Mouse (Mus musculus) stomach, embryonic 15.5 days (tissue): ENCODE results near the gene Pepd. TPM values are rescaled to one million over a fixed set of nuclear protein-coding genes. Genes with fewer than 3 reads are reported as not detected.

Experiments
- ATAC-seq: fragments of 200-750 bp; cut with Nextera tagmentation; 2 replicates; pipeline ENCODE4 v1.8.0; 2017; ENCODE audit warnings: low read depth, moderate number of reproducible peaks, moderate TSS enrichment; ENCODE audit not compliant: insufficient read depth, low FRiP score
- H3K27ac ChIP-seq: fragments of 300-500 bp; sonication (generic); 2 replicates; pipeline ENCODE4 v1.5.1; 2015; ENCODE audit warnings: mild to moderate bottlenecking, inconsistent platforms
- H3K27me3 ChIP-seq: fragments of 300-500 bp; sonication (generic); replicated peaks from 2 replicates; pipeline ENCODE4 v1.6.1; 2015; ENCODE audit warnings: inconsistent platforms
- H3K36me3 ChIP-seq: fragments of 300-500 bp; sonication (generic); 2 replicates; pipeline ENCODE4 v1.6.1; 2015; ENCODE audit warnings: inconsistent platforms
- H3K4me1 ChIP-seq: fragments of 300-500 bp; sonication (generic); 2 replicates; pipeline ENCODE4 v1.6.1; 2015; ENCODE audit warnings: inconsistent platforms
- H3K4me2 ChIP-seq: fragments of 300-500 bp; sonication (generic); 2 replicates; pipeline ENCODE4 v1.6.1; 2015; ENCODE audit warnings: mild to moderate bottlenecking, inconsistent platforms
- H3K4me3 ChIP-seq: fragments of 300-500 bp; sonication (generic); replicated peaks from 2 replicates; pipeline ENCODE4 v1.5.1; 2015; ENCODE audit warnings: inconsistent platforms
- H3K9ac ChIP-seq: fragments of 300-500 bp; sonication (generic); 2 replicates; pipeline ENCODE4 v1.6.1; 2015; ENCODE audit warnings: inconsistent platforms
- H3K9me3 ChIP-seq: fragments of 300-500 bp; sonication (generic); 2 replicates; pipeline ENCODE4 v1.6.1; 2016; ENCODE audit warnings: inconsistent platforms
- WGBS: fragments of 180-500 bp; shearing (Covaris S2); methylation state at CpG from one replicate; pipeline ENCODE4 v1.1.7; 2015; 5-methylcytosine and 5-hydroxymethylcytosine counted together
- polyA plus RNA-seq: library from polyadenylated mRNA; unstranded; fragments of >200 nt; fragmentation: Nextera tagmentation; extraction: Ambion mirVana; gene quantifications from 2 replicates; pipeline ENCODE4 v1.2.1, GENCODE M21; 2015

Gene Pepd
- polyA plus RNA-seq, 1 experiment from 2014 or later: 68.9 TPM

DNA sequence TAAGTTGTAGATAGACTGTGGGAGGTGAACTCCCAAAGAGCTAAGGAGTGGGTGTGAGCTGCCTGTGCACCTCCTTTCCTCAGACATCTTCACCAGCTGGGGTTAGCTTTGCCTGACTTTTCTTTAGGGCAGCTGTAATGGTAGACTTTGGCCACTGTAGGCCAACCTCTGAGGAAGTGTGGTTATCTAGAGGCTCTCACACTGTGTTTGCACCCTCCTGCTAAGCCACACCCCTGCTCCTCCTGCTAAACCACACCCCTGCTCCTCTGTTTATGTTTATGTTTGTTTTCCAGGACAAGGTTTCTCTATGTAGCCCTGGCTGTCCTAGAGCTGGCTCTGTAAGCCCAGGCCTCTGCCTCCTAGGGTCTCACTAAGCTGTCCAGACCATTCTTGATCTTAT lies 73.5 kb downstream of the Pepd start:
- Histone ChIP-seq H3K4me3 (no peak overlapping the region), H3K36me3 (no peaks in the 10 kb centered on the region), H3K4me1 (no peaks in the 10 kb centered on the region), H3K9me3 (no peaks in the 10 kb centered on the region), H3K4me2 (no peak overlapping the region), H3K27me3 (no peaks in the 10 kb centered on the region), H3K9ac (no peak overlapping the region), H3K27ac (no peak overlapping the region; the same call in 1 of the 2 replicates)
- ATAC-seq: peak; percentile 92

GRCm38 (mm10) chr7:34986575-34987150 lies 74.5 kb downstream of the Pepd start:
- Histone ChIP-seq H3K27me3 (no peaks in the 10 kb centered on the region), H3K9ac (no peak overlapping the region), H3K36me3 (no peaks in the 10 kb centered on the region), H3K4me2 (no peak overlapping the region), H3K9me3 (no peaks in the 10 kb centered on the region), H3K4me3 (no peak overlapping the region), H3K4me1 (no peaks in the 10 kb centered on the region), H3K27ac (no peak overlapping the region)
- no peak for ATAC-seq
- 64% methylated on average over 7 of the region's 7 CpGs for WGBS

DNA sequence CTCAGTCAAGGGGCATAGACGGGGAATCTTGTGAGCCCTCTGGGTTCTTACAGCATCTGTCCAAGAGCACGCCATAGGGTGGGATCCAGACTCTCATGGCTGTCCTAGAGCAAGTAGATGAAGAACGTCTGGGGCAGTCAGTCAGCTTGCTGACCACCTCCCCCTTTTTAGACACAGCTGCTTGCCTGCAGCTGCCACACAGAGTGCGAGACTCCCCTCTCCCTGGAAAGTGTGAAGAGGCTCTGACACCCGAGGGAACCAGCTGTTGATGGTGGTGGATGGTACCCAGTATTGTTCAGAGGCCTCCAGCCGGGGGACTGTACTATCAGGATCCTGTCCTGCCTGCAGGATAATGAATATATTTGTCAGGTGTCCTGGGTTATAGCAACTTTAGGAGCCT lies 75.1 kb downstream of the Pepd start:
- Histone ChIP-seq H3K27ac (no peak overlapping the region), H3K9ac (no peak overlapping the region), H3K9me3 (no peaks in the 10 kb centered on the region), H3K27me3 (no peaks in the 10 kb centered on the region), H3K36me3 (no peaks in the 10 kb centered on the region), H3K4me1 (no peaks in the 10 kb centered on the region), H3K4me3 (no peak overlapping the region), H3K4me2 (no peak overlapping the region)
- WGBS: 46% methylated on average over 6 of the region's 6 CpGs
- no peak for ATAC-seq

DNA sequence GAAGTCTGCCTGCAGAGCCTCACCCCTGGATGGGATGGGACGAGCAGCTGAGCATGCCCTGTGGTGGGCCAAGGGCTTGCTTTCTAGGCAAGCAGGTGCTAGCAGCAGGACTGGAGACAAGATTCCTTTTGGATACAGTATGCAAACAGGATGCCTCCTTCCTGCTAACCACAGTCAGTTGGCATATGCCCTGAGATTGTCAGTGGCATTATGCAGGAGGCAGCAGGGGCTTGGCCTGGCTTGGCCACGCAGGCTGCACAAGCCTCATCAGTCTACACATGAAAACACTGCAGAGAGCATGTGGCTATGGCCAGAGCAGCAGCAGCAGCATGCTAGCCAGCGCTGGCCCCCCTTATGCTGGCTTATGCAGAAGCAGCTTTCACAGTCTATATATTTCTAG lies 76.3 kb downstream of the Pepd start:
- no peaks in the 10 kb centered on the region for H3K27me3 ChIP-seq
- no peaks in the 10 kb centered on the region for H3K9me3 ChIP-seq
- no peak overlapping the region for H3K9ac ChIP-seq
- no peak overlapping the region for H3K27ac ChIP-seq
- no peak overlapping the region for H3K4me3 ChIP-seq
- H3K4me1 ChIP-seq: no peaks in the 10 kb centered on the region
- ATAC-seq: no peak
- WGBS: 80% methylated on average over 3 of the region's 3 CpGs
- H3K4me2 ChIP-seq: no peak overlapping the region
- no peaks in the 10 kb centered on the region for H3K36me3 ChIP-seq

GRCm38 (mm10) chr7:34991731-34992246 lies 79.6 kb downstream of the Pepd start:
- no peak overlapping the region for H3K4me2 ChIP-seq
- no peaks in the 10 kb centered on the region for H3K9me3 ChIP-seq
- ATAC-seq: no peak
- no peak overlapping the region for H3K9ac ChIP-seq
- no peaks in the 10 kb centered on the region for H3K27me3 ChIP-seq
- 87% methylated on average over 6 of the region's 6 CpGs for WGBS
- no peaks in the 10 kb centered on the region for H3K4me1 ChIP-seq
- H3K36me3 ChIP-seq: no peaks in the 10 kb centered on the region
- no peak overlapping the region for H3K27ac ChIP-seq
- no peak overlapping the region for H3K4me3 ChIP-seq

- no peaks in the 10 kb centered on the region for H3K9me3 ChIP-seq
- H3K4me2 ChIP-seq: no peak overlapping the region
- H3K27ac ChIP-seq: no peak overlapping the region
- WGBS: 84% methylated on average over 3 of the region's 3 CpGs
- H3K4me3 ChIP-seq: no peak overlapping the region
- ATAC-seq: no peak
- no peaks in the 10 kb centered on the region for H3K4me1 ChIP-seq
- H3K27me3 ChIP-seq: no peaks in the 10 kb centered on the region
- no peaks in the 10 kb centered on the region for H3K36me3 ChIP-seq
- H3K9ac ChIP-seq: no peak overlapping the region
Measured at GRCm38 (mm10) chr7:34992766-34993165, 80.6 kb downstream of the Pepd start.

DNA sequence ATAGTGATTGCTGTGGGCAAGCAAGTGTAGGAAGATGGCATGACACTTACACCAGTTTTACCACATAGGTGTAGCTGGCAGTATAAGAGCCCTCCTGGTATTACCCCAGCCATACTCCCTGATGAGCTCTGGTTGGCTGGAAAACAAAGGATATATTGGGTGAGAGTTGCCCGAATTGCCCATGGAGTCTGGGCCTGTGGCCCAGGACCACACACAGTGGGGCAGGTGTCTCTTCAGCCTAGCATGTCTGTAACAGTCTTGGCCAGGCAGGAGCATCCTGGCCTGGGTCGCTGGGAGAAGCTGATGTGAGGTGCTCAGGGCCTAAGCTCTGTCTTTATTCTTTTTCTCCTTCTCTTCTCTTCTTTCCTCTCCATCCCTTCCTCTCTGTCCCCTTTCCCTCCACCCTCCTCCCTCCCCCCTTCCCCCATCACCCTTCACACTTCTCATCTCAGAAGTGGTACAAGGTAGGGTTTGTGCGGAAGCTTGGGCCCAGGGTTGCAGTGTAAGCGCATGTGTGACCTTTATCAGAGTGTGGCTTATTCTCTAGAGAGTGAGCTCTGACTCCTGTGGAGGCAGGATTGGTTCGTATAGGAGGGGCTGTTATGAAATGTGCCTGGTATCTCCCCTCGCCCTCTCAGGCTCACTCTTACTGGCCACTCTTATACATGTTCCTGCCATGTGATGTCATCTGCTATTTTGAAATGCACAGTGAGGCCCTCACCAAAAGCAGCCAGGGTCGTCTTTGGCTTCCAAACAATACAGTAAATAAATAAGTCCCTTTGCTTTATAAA lies 83.9 kb downstream of the Pepd start:
- Histone ChIP-seq H3K27ac (no peak overlapping the region), H3K4me3 (no peak overlapping the region), H3K9ac (no peak overlapping the region), H3K27me3 (no peaks in the 10 kb centered on the region), H3K4me2 (no peak overlapping the region), H3K9me3 (no peaks in the 10 kb centered on the region), H3K36me3 (no peaks in the 10 kb centered on the region), H3K4me1 (no peaks in the 10 kb centered on the region)
- ATAC-seq: no peak
- 79% methylated on average over 7 of the region's 7 CpGs for WGBS

DNA sequence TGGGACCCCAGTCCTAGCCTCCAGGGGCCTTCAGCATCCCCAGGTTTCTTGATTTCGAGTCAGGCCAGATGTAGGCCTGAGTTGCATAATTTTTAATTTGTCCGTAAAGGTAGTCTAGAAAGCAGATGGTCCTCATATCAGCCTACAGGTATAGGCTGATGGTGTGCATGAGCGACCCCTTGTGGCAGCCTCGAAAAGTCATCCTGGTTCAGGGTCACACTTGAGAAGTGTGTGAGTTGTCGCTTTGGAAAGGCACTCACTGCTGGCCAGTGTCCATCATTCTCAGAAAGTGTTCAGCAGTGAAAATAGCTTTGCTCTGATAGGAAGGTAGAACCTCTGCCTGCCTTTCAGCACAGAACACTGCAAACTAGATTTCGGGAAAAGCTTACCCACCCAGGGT lies 88.7 kb downstream of the Pepd start:
- Histone ChIP-seq H3K4me2 (no peak overlapping the region), H3K9me3 (no peaks in the 10 kb centered on the region), H3K9ac (no peak overlapping the region), H3K27ac (no peak overlapping the region), H3K27me3 (no peaks in the 10 kb centered on the region), H3K4me3 (no peak overlapping the region), H3K4me1 (no peaks in the 10 kb centered on the region), H3K36me3 (no peaks in the 10 kb centered on the region)
- no peak for ATAC-seq
- 43% methylated on average over 6 of the region's 6 CpGs for WGBS

- no peak overlapping the region for H3K4me3 ChIP-seq
- no peaks in the 10 kb centered on the region for H3K4me1 ChIP-seq
- no peak overlapping the region for H3K4me2 ChIP-seq
- WGBS: 80% methylated on average over 7 of the region's 7 CpGs
- H3K36me3 ChIP-seq: no peaks in the 10 kb centered on the region
- ATAC-seq: no peak
- H3K27ac ChIP-seq: no peak overlapping the region
- no peaks in the 10 kb centered on the region for H3K9me3 ChIP-seq
- H3K27me3 ChIP-seq: no peaks in the 10 kb centered on the region
- H3K9ac ChIP-seq: no peak overlapping the region
Measured at GRCm38 (mm10) chr7:35003171-35003737, 91.1 kb downstream of the Pepd start.

DNA sequence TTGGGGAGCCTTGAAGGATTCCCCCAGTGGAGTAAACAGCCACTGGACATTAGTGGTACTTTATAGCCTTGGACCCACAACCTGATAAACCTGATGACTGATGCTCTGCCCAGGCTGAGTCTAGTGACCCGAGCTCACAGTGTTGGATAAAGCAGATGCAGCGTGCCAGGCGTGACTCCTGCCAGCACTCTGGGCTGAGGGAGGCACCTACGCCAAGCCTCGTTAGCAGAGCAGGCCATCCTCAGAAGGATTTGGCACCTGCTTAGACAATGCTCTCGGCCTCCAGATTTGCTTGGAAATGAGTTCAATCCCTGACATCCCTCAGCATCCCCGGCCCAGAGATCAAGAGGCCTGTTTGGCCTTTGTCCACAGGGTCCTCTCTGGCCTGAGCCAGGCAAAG lies 94.5 kb downstream of the Pepd start:
- Histone ChIP-seq H3K36me3 (no peaks in the 10 kb centered on the region), H3K4me3 (no peak overlapping the region), H3K9me3 (no peaks in the 10 kb centered on the region), H3K9ac (no peak overlapping the region), H3K4me1 (no peaks in the 10 kb centered on the region), H3K27me3 (no peaks in the 10 kb centered on the region), H3K27ac (no peak overlapping the region), H3K4me2 (no peak overlapping the region)
- 86% methylated on average over 7 of the region's 7 CpGs for WGBS
- no peak for ATAC-seq

- Histone ChIP-seq H3K9me3 (no peaks in the 10 kb centered on the region), H3K4me1 (no peaks in the 10 kb centered on the region), H3K27ac (no peak overlapping the region), H3K4me2 (no peak overlapping the region), H3K4me3 (no peak overlapping the region), H3K36me3 (no peaks in the 10 kb centered on the region), H3K27me3 (no peaks in the 10 kb centered on the region), H3K9ac (no peak overlapping the region)
- no peak for ATAC-seq
- 76% methylated on average over 9 of the region's 9 CpGs for WGBS
Measured at GRCm38 (mm10) chr7:35013228-35013627, 101.0 kb downstream of the Pepd start.

DNA sequence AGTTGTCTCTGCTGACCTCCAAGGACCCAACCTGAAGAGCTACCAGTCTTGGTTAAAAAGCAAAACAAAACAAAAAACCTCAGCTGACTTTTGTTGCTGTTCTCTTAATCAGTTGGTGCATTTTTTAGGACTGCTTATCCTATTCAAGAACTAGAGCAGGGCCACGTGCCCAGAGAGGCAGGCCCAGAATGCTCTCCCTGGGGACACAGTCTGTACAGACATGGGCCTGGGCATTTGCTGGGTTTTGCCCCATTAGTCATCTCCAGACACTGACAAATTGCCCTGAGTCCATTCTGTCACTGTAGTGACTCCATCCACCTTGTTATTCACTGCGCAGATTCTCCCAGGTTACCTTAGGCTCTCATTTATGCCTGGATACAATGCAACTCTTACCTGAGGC lies 103.1 kb downstream of the Pepd start:
- no peaks in the 10 kb centered on the region for H3K9me3 ChIP-seq
- H3K4me2 ChIP-seq: no peak overlapping the region
- WGBS: 87% methylated on average over 2 of the region's 2 CpGs
- H3K9ac ChIP-seq: no peak overlapping the region
- no peak for ATAC-seq
- no peaks in the 10 kb centered on the region for H3K27me3 ChIP-seq
- H3K4me1 ChIP-seq: no peaks in the 10 kb centered on the region
- no peaks in the 10 kb centered on the region for H3K36me3 ChIP-seq
- no peak overlapping the region for H3K4me3 ChIP-seq
- no peak overlapping the region for H3K27ac ChIP-seq
